Mouse (Mus musculus) induced T-regulatory cell, adult 2 months (primary cell): ENCODE data around the gene Hapln4.
"Not testable (repeated sequence)": the region's sequence is repeated elsewhere in the genome, so short reads cannot be mapped to it uniquely, and the experiment has no call there.

Experiments
- DNase-seq: peaks from one replicate; pipeline ENCODE4 v3.0.0-alpha.2; 2012; ENCODE audit warnings: low read depth

Hapln4 gene

GRCm38 (mm10) chr8:70083285-70083684 is at the start of gene Hapln4:
Hapln4 (plus strand) TSS chr8:70083457.
- DNase-seq = peak; percentile 31

DNA sequence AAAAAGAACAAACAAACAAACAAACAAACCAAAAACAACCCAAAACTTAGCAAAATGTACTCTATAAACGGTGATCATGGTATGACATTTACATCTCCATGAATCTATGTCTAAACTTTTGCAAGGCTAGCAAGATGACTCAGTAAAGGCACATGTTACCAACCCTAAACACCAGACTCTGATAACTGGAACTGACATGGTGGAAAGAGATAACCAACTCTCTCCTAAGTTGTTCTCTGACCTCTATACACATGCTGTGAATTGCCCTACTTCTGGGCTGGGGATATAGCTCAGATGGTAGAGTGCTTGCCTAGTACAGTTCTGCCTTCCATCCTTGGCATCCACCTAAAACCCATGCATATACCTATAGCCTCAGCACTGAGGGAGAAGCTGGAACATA is 45.3 kb upstream of the Hapln4 start:
- no peak for DNase-seq

- no peak for DNase-seq
Observed at GRCm38 (mm10) chr8:70041885-70042546, 41.2 kb upstream of the Hapln4 start.

DNA sequence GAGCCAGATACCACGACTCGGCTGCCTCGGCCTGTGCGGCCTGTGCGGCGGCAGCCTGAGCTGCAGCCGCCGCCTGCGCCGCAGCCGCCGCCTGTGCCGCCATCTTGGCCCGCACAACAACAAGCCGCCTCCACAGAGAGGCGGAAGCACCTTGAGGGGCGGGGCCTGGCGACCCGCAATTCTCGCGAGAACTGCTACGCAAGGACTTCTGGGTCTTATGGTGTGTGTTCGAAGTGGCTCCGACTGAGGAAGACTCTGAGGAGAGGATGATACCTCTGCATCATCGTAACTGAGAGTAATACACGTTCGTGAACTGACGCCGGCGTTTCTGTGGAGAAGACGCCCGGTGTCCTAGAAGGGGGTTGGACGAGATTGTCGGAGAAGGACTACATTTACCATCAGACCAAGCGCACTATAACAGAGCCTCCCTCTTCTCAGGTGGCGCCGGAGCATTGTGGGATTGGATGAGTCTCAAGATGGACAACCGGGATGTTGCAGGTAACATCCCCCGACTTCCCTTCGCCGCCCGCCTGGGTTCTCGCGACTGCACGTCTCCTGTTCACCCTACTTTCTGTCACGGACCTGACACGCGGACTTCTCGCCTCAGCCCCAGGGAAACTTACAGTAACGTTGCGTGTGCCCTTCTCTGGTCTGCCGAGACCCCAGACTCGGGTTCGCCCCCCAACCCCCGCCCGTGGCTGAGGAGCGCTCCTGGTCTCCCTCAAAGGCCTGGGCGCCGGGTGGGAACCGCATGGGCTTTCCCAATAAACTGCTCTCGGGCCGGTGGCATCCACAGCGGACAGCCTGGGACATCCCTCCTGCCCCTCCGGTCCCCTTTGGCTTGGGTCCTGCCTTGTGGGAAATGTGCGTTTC is 40.4 kb upstream of the Hapln4 start, which contains the start of the genes Mau2 and Sugp1:
Mau2 (minus strand) TSS at position 152 of the 873 bp plus-strand sequence.
Sugp1 (plus strand) TSS at position 231 of the 873 bp plus-strand sequence.
- DNase-seq = peak; percentile 99

GRCm38 (mm10) chr8:70043996-70044395 is 39.3 kb upstream of the Hapln4 start:
- no peak for DNase-seq

DNA sequence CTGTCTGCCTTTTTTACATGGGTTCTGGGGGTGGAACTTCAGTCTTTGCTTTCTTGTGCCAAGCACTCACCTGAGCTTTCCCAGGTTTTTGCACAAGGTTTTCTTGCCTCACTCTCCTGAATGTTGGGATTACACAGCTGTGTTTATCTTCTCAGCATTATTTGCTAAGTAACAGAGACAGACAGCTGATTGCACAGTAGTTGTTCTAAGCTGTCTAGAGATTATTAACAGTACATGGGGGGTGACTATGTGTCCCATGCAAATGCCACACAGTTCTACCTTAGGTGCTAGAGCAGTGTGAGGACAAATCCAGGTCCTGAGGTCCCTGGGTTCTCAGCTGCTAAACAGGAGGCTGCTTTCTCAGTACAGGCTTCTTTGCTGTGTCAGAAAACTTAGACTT is 33.6 kb upstream of the Hapln4 start:
- no peak for DNase-seq

GRCm38 (mm10) chr8:70050434-70050833 is 32.8 kb upstream of the Hapln4 start:
- DNase-seq = not testable (repeated sequence)

DNA sequence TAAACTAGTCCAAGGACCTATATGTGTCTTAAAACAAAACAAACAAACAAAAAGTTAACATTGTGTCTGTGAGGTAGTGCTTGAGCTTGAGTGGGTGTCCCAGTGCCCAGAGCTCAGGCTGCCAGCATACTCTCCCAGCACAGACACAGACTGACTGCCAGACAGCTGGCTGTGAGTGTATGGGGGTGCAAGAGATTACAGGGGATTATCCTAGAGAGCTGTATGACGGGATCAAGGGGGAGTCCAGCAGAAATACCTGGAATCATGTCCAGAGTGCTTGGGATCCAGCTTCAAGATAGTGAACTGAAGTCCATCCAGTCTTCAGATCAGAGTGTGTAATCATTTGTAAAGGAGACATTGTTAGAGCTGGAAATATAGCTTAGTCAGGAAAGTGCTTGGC is 25.5 kb upstream of the Hapln4 start:
- DNase-seq = no peak

DNA sequence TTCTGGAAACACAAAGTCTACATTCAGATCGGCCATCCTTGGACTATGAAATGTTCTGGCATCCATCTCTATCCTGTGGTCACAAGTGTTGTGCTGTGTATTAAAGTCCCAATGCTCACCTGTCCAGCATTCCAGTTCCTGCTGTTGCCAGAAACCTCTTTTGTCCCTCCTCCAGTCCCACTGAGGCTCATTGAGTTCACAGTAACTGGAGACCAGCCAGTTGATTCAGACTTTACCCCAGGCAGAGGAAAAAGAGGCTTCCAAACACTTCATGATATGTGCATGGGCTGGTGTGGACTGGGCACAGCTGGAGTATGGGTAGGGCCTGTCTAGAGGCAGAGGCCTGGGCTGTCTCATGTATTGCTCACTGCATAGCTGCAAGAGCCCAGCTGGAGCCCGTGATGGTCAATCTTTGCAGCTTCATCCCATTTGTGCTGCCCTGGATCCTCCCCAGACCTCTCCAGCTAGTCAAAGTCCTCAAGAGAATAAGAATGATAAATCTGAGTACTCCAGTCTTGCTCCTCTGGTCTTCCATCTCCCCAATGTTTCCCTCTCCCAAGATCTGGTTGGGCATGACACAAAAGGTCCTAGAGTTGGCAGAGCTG is 11.3 kb upstream of the Hapln4 start:
- DNase-seq = no peak

GRCm38 (mm10) chr8:70072441-70073069 is 10.7 kb upstream of the Hapln4 start, which contains the start of gene Tm6sf2:
Tm6sf2 (plus strand) TSS chr8:70072924.
- peak; percentile 59 for DNase-seq

GRCm38 (mm10) chr8:70073120-70073519 is 10.1 kb upstream of the Hapln4 start:
- DNase-seq = peak; percentile 10

- DNase-seq = no peak
Observed at GRCm38 (mm10) chr8:70073682-70074081, 9.6 kb upstream of the Hapln4 start.

- no peak for DNase-seq
Observed at GRCm38 (mm10) chr8:70081976-70082375, 1.3 kb upstream of the Hapln4 start.

DNA sequence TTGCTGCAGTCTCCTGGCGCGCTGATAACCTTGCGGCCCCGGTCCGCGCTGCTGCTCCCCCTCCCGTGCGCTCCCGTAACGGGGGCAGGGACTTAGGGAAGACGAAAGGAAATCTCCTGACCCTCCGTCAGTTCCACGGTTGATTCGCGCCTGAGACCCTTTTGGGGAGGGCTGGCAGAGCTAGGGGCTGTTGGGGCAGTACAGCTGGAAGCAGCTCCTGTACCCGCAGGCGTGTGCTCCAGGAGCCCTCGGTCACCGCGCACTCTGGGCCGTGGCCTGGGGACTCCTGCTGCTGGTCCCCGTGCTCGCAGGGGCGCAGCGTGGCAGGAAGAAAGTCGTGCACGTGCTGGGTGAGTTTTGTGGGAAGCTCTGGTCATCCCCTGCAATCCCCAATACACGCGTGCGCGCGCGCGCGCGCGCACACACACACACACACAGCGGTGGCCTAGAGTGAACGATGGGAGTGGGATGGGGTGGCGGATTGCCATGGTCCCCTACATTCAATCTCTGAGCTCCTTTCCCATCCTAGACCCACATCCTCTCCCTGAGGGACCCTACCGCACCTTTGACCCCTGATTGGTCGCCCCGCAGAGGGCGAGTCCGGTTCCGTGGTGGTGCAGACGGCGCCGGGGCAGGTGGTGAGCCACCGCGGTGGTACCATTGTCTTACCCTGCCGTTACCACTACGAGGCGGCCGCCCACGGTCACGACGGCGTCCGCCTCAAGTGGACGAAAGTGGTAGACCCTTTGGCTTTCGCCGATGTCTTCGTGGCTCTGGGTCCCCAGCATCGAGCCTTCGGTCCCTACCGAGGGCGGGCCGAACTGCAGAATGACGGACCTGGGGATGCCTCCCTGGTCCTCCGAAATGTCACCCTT is 1.2 kb downstream of the Hapln4 start:
- DNase-seq = peak; percentile 19

- DNase-seq = no peak
Observed at GRCm38 (mm10) chr8:70086151-70086550, 2.9 kb downstream of the Hapln4 start.

DNA sequence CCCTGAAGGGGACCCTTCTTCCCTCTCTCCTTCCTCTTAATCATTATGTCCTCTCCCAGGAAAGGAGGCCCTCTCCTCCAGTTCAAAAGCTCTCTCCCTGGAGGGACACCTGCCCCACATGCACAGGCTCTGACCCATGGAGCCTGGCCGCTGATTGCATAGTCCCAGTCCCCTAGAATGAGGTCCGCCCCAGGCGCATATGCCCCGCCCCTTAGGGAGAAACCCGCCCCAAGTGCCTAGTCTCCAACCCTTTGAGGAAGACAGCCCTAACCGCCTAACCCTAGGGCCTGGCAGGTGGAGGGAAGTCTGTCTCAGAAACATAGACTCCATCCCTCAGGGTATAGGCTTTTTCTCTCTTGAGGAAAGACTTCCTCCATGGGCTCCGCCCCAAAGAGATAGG is 4.0 kb downstream of the Hapln4 start:
- no peak for DNase-seq

GRCm38 (mm10) chr8:70087836-70088650 is 4.8 kb downstream of the Hapln4 start:
- DNase-seq = no peak

GRCm38 (mm10) chr8:70089296-70089960 is 6.2 kb downstream of the Hapln4 start:
- DNase-seq = no peak

DNA sequence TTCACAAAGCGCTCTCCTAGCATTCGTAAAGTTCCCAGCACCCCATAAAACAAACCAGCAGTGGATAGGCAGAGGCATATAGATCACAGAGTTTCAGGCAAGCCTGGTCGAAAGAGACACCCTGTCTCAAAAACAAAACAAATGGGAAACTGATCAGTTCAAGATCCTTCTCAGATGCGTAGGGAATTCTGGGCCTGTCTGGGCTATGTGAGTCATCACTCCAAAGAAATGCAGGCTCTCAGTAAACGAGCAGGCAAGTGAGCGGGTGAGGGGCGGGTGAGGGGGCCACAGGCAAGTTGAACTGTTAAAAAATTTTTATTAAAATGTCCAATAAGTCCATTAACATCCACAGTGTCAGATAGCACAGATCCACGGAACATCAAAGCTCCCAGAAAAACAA is 9.5 kb downstream of the Hapln4 start:
- no peak for DNase-seq

GRCm38 (mm10) chr8:70099276-70099675 is 16.0 kb downstream of the Hapln4 start:
- DNase-seq = no peak
